Mouse (Mus musculus): ENCODE results near the gene Zfp697. TPM values are rescaled to one million over a fixed set of nuclear protein-coding genes. Genes with fewer than 3 reads are reported as not detected.
A peak's percentile ranks its signal among the peaks of the same experiment; 100 is the strongest.
"Not testable (repeated sequence)": the region's sequence is repeated elsewhere in the genome, so short reads cannot be mapped to it uniquely, and the experiment has no call there.

Zfp697 gene
- total RNA-seq, 4 experiments from 2014 or later = 0.31 to 2.3 (median 0.82) TPM

DNA sequence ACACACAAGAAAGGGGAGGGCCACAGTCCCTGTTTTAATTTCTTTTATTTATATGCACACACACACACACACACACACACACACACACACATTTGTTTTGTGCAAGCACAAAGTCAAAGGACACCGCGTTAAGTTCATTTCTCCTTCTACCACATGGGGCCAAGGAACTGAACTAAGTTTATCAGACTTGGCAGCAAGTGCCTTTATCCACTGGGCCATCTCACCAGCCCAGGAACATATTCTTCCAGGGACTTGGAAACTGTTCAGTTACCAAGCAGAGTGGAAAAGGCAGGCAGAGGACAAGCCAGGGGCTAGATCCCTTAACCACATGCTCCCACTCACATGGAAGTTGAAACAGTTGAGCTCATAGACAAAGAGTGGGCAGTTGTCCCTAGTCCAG is 13.5 kb upstream of the Zfp697 start:
- no peak for DNase-seq (ENCODE audit: low spot score in 2 of 2)

GRCm38 (mm10) chr3:98374062-98374719 is 8.1 kb upstream of the Zfp697 start:
- DNase-seq (ENCODE audit: low spot score in 2 of 2) = no peak

DNA sequence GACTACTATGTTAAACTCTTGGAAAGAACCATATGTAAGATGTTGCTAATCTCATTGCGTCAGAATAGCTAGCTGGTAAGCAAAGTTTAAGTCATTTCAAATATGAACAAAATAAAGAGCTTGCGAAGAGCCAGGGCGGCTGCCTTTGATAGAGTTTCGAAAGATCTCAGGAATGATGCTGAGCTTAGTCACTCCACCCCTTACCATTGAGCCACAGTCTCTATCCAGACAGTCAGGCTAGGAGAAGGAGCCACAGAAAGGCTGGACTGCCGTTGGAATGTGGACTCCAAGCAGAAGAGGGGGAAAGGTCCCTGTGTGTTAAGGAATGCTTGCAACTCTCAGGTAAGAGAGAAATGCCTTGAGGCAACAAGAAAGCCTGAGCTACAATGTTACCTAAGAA is 7.3 kb upstream of the Zfp697 start:
- DNase-seq (ENCODE audit: low spot score in 2 of 2) = no peak

DNA sequence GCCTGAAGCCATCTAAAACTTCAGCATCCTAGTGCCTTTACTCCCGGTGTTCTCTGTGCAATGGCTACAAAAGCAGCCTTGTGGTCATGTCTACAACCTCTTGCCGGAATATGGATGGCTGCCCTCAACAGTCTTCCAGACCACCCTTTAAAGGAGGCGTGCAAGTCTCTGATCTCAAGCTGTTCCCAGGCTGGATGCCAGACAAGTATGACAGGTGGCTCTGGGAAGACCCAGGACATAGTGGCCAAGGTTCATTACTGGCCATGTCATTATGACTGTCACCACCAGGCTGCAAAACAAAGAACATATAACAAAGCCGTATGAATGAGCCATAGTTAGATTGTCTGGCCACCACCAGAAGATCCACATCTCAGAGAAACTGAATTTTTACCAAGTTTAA is 4.0 kb upstream of the Zfp697 start:
- DNase-seq (ENCODE audit: low spot score in 2 of 2) = no peak

DNA sequence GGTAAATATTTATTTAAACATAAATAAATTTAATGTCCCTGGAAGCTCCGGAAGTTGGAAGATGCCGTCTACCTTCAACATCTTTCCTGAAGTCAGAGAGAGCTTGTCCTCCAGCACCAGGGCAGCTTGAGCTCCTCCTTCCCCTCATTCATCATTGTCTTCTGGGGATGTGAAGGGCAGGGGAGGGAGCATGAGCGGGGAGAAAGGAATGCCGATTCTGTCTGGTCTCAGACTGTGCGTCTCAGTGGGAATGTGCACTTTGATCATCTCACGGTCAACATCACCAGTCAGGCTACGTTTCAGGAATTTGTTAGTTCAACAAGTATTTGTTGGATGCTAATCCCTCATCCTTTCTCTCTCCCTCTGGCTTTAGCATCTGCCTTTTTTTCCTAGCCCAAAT is 3.0 kb upstream of the Zfp697 start:
- DNase-seq (ENCODE audit: low spot score in 2 of 2) = no peak

DNA sequence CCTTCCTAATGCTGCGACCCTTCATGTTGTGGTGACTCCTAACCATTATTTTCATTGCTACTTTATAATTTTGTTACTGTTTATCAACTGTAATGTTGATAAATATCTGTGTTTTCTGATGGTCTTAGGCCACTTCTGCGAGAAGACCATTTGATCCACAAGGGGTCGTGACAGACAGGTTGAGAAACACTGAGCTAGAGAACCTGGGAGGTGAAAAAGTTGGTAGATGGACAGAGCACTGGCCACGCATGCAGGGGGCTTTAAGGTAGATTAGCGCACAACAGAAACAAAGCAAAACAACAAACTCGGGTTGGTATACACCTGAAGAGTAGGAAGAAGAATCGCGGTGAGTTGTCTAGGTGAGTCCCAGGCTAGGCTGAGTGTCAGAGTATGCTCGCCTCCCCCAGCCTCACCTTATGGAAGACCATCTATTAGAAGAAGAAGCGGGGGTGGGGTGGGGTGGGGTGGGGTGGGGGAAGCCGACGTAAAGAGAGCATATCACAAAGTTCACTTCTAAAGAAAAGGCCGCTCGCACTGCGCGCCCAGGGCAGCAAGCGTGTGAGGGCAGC is 500 bp upstream of the Zfp697 start:
- no peak for DNase-seq (ENCODE audit: low spot score in 2 of 2)

DNA sequence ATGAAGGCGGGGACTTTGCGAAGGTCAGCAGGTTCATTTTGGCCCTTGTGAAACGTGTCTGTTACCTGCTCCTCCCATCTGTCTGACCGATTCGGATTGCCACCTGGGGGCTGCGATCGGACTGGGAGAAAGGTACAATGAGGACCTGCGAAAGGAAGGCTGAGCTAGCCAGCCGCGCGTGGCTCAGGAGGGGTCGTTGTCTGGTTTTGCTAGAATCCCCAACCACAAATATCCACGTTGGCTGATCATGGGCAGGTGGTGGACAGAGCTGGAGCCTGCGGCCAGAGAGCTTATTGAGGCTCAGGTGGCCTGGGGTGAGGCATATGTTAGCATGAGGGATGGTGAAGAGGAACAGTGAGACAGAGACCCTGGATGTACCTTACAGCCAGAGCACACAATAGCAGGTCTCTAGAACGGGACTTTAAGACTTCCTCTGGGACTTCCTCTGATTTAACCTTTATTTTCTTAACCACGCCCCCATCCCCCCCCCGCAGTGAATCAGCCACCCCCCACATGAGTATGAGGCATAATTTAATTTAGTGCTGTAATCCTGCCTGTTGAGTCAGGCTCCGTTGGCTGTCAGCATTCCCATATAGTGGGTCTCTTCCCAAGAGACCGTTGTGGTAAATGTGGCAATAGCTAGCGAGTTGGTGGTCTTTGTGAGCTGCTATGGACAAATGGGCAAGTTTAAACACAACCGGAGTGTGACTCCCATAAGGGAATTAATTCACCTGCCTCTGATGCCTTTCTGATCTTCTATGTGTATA is 946 bp downstream of the Zfp697 start:
- DNase-seq (ENCODE audit: low spot score in 2 of 2) = no peak

DNA sequence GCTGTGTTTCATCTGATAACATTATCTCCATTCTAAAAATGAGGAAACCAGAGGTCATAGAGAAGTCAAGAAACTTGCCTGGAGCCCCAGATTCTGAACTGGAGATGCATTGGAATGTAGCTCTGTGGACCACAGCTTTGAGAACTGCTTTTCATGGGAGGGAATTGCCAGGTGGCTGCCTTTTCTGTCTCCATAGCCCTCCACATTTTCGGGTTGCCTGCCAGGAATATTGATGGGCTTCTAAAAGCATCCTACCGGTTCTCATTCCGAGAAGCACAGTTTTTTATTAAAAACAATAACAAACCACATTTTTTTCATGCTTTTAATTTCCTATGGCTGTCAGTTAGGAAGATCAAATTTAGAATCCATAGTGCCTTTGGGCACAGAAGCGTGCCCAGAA is 4.8 kb downstream of the Zfp697 start:
- no peak for DNase-seq (ENCODE audit: low spot score in 2 of 2)

DNA sequence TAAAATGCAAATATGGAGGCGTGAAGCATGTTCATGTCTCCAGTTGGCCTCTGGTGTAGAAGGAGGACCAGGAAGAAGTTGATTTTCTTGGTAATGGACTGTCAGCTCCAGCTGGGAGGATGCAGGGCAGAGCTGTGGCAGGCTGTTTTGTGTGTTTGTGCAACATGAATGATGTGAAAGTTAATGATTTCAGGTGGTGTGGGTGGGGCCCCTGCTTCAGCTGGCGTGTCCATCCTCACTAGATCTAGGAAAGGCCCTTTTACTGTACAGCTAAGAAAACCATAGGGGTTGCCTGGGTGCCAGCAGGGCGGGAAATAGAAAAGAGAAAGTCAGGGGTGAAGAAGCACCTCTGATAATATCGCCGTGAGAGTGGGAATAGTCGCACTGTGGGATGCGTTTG is 5.5 kb downstream of the Zfp697 start:
- no peak for DNase-seq (ENCODE audit: low spot score in 2 of 2)

DNA sequence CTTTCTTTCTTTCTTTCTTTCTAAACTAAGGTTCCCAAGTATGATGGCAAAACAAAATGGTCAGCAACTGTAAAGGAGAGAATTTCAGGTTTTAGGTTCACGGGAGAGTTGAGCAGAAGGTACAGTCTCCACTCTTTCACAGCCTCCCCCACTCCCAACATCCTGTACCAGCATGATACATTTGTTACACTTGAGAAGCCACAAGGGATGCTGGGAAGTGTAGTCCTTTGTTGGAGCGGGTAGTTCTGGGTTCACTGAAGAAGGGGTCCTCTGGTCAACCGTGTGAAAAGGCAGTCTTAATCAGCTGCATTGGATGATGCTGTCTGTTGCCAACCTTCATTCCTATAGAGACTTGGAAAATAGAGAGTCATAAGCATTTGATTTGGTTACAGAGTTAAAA is 7.0 kb downstream of the Zfp697 start:
- DNase-seq (ENCODE audit: low spot score in 2 of 2) = no peak

DNA sequence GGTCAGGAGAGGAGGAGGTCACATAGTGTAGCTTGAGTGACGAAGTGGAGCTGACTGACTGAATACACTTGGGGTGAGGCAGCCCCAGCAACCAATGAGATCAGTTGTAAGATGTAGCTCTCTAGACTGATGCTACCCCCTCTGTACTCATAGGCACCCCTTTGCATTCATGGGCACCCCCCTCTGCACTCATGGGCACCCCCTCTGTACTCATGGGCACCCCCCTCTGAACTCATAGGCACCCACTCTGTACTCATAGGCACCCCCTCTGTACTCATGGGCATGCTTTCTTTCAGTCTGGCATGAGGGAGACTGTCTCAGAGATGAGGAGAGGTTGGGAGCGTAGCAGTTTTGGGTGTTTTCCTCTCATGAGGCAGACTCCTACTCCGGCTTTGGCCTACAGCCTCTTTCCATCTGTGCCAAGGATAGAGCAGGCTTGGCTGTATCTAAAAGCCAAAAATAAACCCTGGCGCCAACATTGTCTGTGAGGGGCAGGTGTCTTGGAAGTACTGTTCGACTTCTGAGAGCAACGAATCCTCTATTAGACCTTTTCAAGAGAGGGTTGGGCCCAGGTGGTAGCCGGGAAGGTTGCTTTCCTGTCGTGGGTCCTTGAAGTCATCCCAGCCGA is 22.1 kb downstream of the Zfp697 start:
- DNase-seq (ENCODE audit: low spot score in 2 of 2) = not testable (repeated sequence)

- DNase-seq (ENCODE audit: low spot score in 2 of 2) = not testable (repeated sequence)
These were observed 23.6 kb downstream of the Zfp697 start for GRCm38 (mm10) chr3:98405877-98406276.

DNA sequence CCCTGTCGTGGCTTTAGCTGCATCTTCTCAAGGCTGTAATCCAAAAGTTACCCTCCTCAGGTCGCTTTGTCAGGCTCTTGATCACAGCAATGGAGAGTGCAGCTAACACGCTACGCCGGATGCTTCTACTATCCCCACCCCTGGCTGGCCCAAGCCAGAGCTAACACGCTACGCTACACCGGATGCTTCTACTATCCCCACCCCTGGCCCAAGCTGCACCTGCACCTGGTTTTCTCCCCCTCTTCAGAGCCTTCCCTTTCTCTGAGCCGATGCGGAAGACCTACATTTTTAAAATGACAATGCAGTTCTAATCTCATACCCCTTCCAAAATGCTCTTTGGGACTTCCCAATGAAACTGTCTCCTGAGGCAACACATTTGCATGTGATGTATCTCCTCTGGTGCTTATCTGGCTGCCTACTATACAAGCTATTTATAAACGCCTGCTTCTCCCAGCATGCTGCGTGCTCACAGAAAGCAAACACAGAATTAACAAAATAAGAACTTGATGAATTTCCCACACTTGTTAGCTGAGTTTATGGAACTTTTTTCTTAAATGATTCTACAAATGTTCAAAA is 24.4 kb downstream of the Zfp697 start:
- not testable (repeated sequence) for DNase-seq (ENCODE audit: low spot score in 2 of 2)

DNA sequence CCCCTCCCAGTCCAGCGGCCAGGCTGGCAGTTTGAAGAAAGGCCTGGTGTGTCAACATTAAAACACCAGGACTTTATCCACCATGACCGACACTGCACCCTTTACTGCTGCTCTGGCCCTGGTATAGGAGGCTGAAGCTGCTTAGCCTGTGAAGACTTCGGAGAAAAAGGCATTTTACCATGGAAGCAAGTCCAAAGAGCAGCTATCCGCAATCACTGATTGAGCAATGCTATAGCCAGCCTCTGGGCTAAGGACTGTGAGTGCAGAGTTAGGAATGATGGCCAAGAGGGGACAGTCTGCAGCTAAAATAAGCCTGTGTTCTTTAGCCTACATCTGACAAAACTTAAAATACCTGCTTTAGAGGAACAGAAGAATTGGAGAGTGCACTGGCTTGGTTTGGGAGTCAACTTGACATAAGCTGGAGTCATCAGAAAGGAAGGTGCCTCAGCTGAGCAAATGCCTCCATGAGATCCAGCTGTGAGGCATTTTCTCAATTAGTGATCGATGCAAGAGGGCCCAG is 25.1 kb downstream of the Zfp697 start:
- not testable (repeated sequence) for DNase-seq (ENCODE audit: low spot score in 2 of 2)

DNA sequence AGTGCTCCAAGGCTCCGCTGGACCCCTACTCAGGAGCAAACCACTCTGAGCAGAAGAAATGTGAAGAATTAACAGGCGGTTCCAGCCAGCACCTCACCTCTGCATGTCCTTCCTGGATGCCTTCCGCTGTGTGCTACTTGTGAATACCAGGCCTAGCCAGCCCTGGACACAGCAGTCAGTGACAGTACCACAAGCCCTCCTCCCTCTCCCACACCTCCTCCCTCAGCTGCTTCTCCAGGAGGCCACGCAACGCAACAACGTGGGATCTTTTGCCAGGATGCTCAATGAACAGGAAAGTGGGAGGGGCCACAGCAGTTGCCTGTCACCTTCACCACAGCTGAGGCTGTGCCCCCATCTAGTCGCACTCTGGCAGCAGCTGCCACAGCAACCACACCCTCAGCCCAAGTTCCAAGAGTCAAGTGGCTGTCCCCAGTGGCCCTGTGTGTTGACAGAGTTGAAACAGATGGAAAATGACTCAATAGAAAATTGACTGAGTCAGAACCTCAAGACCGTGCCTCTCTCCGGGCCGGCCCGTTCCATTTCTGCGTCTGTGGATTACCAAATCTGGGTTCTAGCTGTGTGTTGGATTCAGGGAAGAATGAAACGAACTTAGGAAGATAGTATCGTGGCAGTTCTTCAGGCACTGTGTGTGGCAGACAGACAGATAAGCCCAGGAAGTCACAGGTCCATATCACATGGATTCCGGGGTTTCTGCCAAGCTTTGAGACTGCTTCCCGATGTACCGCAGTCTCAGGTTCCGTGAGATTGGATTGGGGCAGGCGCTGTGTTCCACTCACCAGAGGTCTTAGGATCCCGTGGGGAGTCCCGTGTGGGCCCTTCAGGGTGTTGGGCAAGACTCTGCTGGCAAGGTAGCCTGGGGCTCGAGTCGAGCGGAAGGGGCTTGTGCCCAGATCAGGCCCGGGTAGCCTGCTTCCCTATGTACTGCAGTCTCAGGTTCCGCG is 28.6 kb downstream of the Zfp697 start:
- not testable (repeated sequence) for DNase-seq (ENCODE audit: low spot score in 2 of 2)

DNA sequence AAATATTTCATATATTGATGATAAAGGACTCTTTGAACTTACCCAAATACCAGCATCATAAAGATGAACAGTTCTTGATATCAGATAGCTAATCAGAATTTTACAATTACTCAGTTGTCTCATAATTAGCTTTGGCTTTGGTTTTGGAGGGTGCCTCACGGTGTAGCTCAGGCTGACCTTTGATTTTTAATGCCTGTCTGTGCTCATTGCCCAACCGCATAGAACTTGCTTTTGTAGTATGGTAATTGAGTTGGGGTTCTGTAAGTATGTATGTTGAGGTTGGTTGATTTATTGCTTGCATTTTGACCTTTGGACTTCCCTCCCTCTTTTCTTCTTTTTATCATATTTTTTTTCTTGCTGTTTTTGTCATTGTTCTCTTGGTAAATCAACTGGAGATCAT is 31.5 kb downstream of the Zfp697 start:
- no peak for DNase-seq (ENCODE audit: low spot score in 2 of 2)

GRCm38 (mm10) chr3:98414296-98414695 is 32.0 kb downstream of the Zfp697 start:
- no peak for DNase-seq (ENCODE audit: low spot score in 2 of 2)

DNA sequence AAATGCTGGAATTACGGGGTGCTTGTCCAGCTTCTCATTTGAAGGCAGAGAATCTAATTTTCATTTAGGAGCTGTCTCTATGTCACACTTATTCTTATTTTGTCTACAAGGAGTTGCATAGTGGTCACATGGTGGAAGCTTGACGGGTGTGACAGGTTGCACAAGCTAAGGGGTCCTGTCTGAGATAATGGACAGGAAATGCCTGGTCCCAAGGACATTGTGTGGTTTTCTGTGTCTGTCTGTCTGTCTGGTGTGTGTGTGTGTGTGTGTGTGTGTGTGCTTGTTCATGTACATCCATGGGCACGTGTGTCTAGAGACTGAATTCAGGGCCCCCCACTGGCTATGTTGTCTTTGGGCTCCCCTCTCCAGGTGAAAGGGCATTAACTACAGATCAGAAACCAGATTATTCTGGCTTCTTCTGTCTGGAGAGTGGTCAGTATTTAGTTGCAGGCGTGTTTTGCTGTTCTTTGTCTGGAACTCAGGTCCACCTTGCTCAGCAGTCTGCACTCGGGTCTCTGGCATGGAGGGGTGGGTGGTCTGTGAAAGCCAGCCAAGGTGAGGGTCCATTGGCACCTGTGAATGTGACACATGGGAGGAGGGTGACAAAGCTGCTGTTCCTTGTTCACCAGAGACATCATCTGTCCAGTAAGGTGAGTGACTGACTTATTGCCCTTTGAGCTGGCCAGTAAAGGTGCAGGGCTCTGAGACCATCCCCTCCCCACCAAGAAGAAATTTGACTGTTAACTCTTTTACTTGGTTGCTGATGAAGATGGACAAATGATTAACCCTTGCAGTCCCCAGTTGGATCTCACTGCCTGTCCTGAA is 34.4 kb downstream of the Zfp697 start:
- DNase-seq (ENCODE audit: low spot score in 2 of 2) = no peak

DNA sequence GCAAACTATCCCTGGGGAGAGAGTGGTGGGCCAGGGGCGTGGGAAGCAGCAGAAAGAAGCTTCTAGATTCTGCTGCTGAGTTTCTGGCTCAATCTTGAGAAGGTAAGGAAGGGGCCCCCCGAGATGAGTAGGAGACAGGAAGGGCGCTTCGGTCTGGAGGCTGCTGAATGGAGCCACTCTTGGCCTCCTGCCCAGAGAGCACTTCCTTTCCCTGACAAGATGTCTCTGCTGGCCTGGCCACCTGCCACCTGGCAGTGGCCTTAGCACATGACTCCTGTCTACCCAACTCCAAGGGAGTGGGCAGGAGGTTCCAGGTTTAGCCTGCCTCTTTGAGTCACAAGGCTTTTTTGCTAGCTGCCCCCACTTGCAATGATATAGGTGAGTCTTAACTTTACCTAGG is 35.1 kb downstream of the Zfp697 start:
- DNase-seq (ENCODE audit: low spot score in 2 of 2) = peak; percentile 51 to 64
